Mouse (Mus musculus) heart, embryonic 12.5 days (tissue): Measurements from ENCODE around the gene Gabrb1. TPM values are rescaled to one million over a fixed set of nuclear protein-coding genes. Genes with fewer than 3 reads are reported as not detected.

Experiments
- ATAC-seq: fragments of 200-750 bp; cut with Nextera tagmentation; 2 replicates; pipeline ENCODE4 v1.8.0; 2017; ENCODE audit warnings: moderate TSS enrichment, moderate library complexity; ENCODE audit not compliant: insufficient number of reproducible peaks, low FRiP score
- H3K27ac ChIP-seq: fragments of 300-500 bp; sonication (generic); 2 replicates; pipeline ENCODE4 v1.5.1; 2016; ENCODE audit warnings: mild to moderate bottlenecking, moderate library complexity; ENCODE audit not compliant: poor library complexity, severe bottlenecking
- H3K27me3 ChIP-seq: fragments of 300-500 bp; sonication (generic); replicated peaks from 2 replicates; pipeline ENCODE4 v1.6.1; 2016; ENCODE audit warnings: mild to moderate bottlenecking, moderate library complexity
- H3K36me3 ChIP-seq: fragments of 300-500 bp; sonication (generic); 2 replicates; pipeline ENCODE4 v1.6.1; 2016; ENCODE audit warnings: mild to moderate bottlenecking, moderate library complexity
- H3K4me1 ChIP-seq: fragments of 300-500 bp; sonication (generic); replicated peaks from 2 replicates; pipeline ENCODE4 v1.6.1; 2016; ENCODE audit warnings: mild to moderate bottlenecking
- H3K4me2 ChIP-seq: fragments of 300-500 bp; sonication (generic); 2 replicates; pipeline ENCODE4 v1.6.1; 2016; ENCODE audit warnings: mild to moderate bottlenecking, moderate library complexity
- H3K4me3 ChIP-seq: fragments of 300-500 bp; sonication (generic); 2 replicates; pipeline ENCODE4 v1.5.1; 2016; ENCODE audit warnings: mild to moderate bottlenecking
- H3K9ac ChIP-seq: fragments of 300-500 bp; sonication (generic); 2 replicates; pipeline ENCODE4 v1.6.1; 2016; ENCODE audit warnings: mild to moderate bottlenecking, moderate library complexity
- H3K9me3 ChIP-seq: fragments of 300-500 bp; sonication (generic); replicated peaks from 2 replicates; pipeline ENCODE4 v1.6.1; 2016; ENCODE audit warnings: mild to moderate bottlenecking, moderate library complexity
- WGBS: fragments of 180-500 bp; shearing (Covaris S2); methylation state at CpG from one replicate; pipeline ENCODE4 v1.1.7; 2016; 5-methylcytosine and 5-hydroxymethylcytosine counted together
- polyA plus RNA-seq: library from polyadenylated mRNA; unstranded; fragments of >200 nt; fragmentation: Nextera tagmentation; extraction: Ambion mirVana; gene quantifications from 2 replicates; pipeline ENCODE4 v1.2.1, GENCODE M21; 2016

Gabrb1 gene
- polyA plus RNA-seq, 1 experiment from 2014 or later = 1.4 TPM

GRCm38 (mm10) chr5:71828996-71829395, 171.1 kb downstream of the Gabrb1 start:
- Histone ChIP-seq H3K9ac (no peak overlapping the region), H3K27me3 (no peaks in the 10 kb centered on the region), H3K9me3 (no peaks in the 10 kb centered on the region), H3K4me3 (no peak overlapping the region), H3K4me2 (no peak overlapping the region), H3K27ac (no peak overlapping the region), H3K36me3 (no peaks in the 10 kb centered on the region), H3K4me1 (no peaks in the 10 kb centered on the region)
- WGBS = 38% methylated on average over 1 of the region's 1 CpGs
- ATAC-seq = no peak

- Histone ChIP-seq H3K4me2 (no peak overlapping the region), H3K27ac (no peak overlapping the region), H3K36me3 (no peaks in the 10 kb centered on the region), H3K9ac (no peak overlapping the region), H3K27me3 (no peaks in the 10 kb centered on the region), H3K9me3 (no peaks in the 10 kb centered on the region), H3K4me3 (no peak overlapping the region), H3K4me1 (no peaks in the 10 kb centered on the region)
- no peak for ATAC-seq
- WGBS = 78% methylated on average over 2 of the region's 2 CpGs
Measured at GRCm38 (mm10) chr5:71830342-71830741, 172.4 kb downstream of the Gabrb1 start.

GRCm38 (mm10) chr5:71842241-71842640, 184.3 kb downstream of the Gabrb1 start:
- H3K9ac ChIP-seq = no peak overlapping the region
- no peak for ATAC-seq

GRCm38 (mm10) chr5:71898214-71898613, 240.3 kb downstream of the Gabrb1 start:
- Histone ChIP-seq H3K36me3 (no peaks in the 10 kb centered on the region), H3K4me3 (no peak overlapping the region), H3K9ac (no peak overlapping the region), H3K9me3 (no peaks in the 10 kb centered on the region), H3K27ac (no peak overlapping the region), H3K4me2 (no peak overlapping the region), H3K4me1 (no peaks in the 10 kb centered on the region), H3K27me3 (no peaks in the 10 kb centered on the region)
- no peak for ATAC-seq
- WGBS = 84% methylated on average over 2 of the region's 2 CpGs

More at GRCm38 (mm10) chr5:71842241-71842640, 184.3 kb downstream of the Gabrb1 start:
- H3K4me3 ChIP-seq = no peak overlapping the region
- no peaks in the 10 kb centered on the region for H3K9me3 ChIP-seq
- no peak overlapping the region for H3K27ac ChIP-seq
- H3K27me3 ChIP-seq = no peaks in the 10 kb centered on the region
- no peaks in the 10 kb centered on the region for H3K36me3 ChIP-seq
- H3K4me2 ChIP-seq = no peak overlapping the region
- H3K4me1 ChIP-seq = no peaks in the 10 kb centered on the region

- no peak overlapping the region for H3K9ac ChIP-seq
- H3K4me2 ChIP-seq = no peak overlapping the region
- no peaks in the 10 kb centered on the region for H3K4me1 ChIP-seq
- no peaks in the 10 kb centered on the region for H3K9me3 ChIP-seq
- 74% methylated on average over 7 of the region's 7 CpGs for WGBS
- no peaks in the 10 kb centered on the region for H3K36me3 ChIP-seq
- ATAC-seq = no peak
- H3K4me3 ChIP-seq = no peak overlapping the region
- no peak overlapping the region for H3K27ac ChIP-seq
- H3K27me3 ChIP-seq = no peaks in the 10 kb centered on the region
Measured at GRCm38 (mm10) chr5:71903399-71903798, 245.5 kb downstream of the Gabrb1 start.

- no peak for ATAC-seq
- Histone ChIP-seq H3K9ac (no peak overlapping the region), H3K4me3 (no peak overlapping the region), H3K27me3 (no peaks in the 10 kb centered on the region), H3K9me3 (no peaks in the 10 kb centered on the region), H3K36me3 (no peaks in the 10 kb centered on the region), H3K4me2 (no peak overlapping the region), H3K27ac (no peak overlapping the region), H3K4me1 (no peaks in the 10 kb centered on the region)
- WGBS = 61% methylated on average over 1 of the region's 1 CpGs
Measured at GRCm38 (mm10) chr5:71914028-71914427, 256.1 kb downstream of the Gabrb1 start.

DNA sequence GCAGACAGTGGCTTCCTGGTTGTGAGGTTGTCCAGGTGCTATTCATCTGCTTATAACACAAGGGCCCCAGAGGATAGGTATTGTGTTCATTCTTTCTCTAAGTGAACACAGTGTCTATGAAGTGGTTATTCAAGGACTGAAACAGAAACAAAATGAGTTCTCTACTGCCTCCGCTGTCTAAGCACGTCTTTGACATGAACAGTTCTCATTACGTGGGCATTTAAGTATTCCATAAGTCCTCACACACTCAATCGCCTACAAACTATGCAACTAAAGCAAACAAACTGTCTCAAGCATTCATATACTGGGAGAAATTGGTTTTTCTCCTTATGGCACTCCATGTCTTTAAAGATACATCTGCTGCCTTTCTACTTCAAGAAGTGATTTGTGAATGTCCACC, 257.8 kb downstream of the Gabrb1 start:
- Histone ChIP-seq H3K9me3 (no peaks in the 10 kb centered on the region), H3K36me3 (no peaks in the 10 kb centered on the region), H3K27me3 (no peaks in the 10 kb centered on the region), H3K4me3 (no peak overlapping the region), H3K4me1 (no peaks in the 10 kb centered on the region), H3K9ac (no peak overlapping the region), H3K27ac (no peak overlapping the region), H3K4me2 (no peak overlapping the region)
- WGBS = 85% methylated on average over 4 of the region's 4 CpGs
- ATAC-seq = no peak

GRCm38 (mm10) chr5:71917206-71917605, 259.3 kb downstream of the Gabrb1 start:
- H3K27ac ChIP-seq = no peak overlapping the region
- H3K4me1 ChIP-seq = no peaks in the 10 kb centered on the region
- no peak for ATAC-seq
- no peak overlapping the region for H3K4me3 ChIP-seq
- no peaks in the 10 kb centered on the region for H3K9me3 ChIP-seq
- H3K9ac ChIP-seq = no peak overlapping the region
- no peaks in the 10 kb centered on the region for H3K27me3 ChIP-seq
- no peaks in the 10 kb centered on the region for H3K36me3 ChIP-seq
- no peak overlapping the region for H3K4me2 ChIP-seq
- 79% methylated on average over 4 of the region's 4 CpGs for WGBS

DNA sequence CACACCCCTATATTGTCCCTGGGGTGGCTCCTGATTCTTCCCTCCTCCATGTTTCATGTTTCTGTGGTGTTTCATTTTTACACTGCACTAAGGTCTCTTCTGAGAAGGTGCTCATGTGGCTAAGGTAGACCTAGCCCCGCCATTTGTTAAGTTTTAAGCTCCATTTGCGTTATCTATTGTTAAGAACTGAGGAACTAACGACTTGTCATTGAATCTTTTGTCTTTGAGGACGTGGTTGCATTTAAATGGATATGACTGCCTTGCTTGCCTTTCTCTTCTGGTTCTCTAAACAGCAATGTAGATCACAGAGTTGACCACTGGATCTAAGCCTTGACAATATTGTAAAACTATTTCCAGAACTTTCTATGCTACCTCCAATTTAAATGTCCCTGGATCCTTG, 265.7 kb downstream of the Gabrb1 start:
- no peak overlapping the region for H3K4me3 ChIP-seq
- H3K9me3 ChIP-seq = no peaks in the 10 kb centered on the region
- H3K9ac ChIP-seq = no peak overlapping the region
- ATAC-seq = no peak
- no peaks in the 10 kb centered on the region for H3K4me1 ChIP-seq
- no peaks in the 10 kb centered on the region for H3K36me3 ChIP-seq
- WGBS = 58% methylated on average over 4 of the region's 4 CpGs
- H3K27ac ChIP-seq = no peak overlapping the region
- H3K4me2 ChIP-seq = no peak overlapping the region
- no peaks in the 10 kb centered on the region for H3K27me3 ChIP-seq

DNA sequence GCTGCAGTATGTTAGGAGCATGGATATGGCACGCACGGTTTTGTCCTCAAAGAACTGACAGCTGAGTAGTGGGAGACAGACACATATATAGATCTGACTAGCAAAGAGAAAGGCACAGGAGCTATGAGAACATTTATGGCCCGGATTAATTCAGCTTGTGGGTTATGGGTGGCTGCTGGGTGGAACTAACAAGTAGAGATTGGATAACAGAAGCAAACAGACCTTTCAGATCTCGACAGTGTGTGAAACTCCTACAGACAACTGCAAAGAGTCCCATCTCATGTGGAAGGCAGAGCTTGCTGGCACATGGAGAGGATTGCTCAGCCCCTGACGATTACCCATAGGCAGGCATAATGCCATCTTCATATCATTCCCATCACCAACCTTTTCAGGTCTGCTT, 268.4 kb downstream of the Gabrb1 start:
- H3K9me3 ChIP-seq = no peaks in the 10 kb centered on the region
- H3K4me3 ChIP-seq = no peak overlapping the region
- H3K27ac ChIP-seq = no peak overlapping the region
- H3K36me3 ChIP-seq = no peaks in the 10 kb centered on the region
- H3K4me1 ChIP-seq = no peaks in the 10 kb centered on the region
- WGBS = 73% methylated on average over 5 of the region's 5 CpGs
- H3K27me3 ChIP-seq = no peaks in the 10 kb centered on the region
- no peak overlapping the region for H3K9ac ChIP-seq
- ATAC-seq = no peak
- no peak overlapping the region for H3K4me2 ChIP-seq

GRCm38 (mm10) chr5:71930036-71930435, 272.1 kb downstream of the Gabrb1 start:
- Histone ChIP-seq H3K9ac (no peak overlapping the region), H3K27me3 (no peaks in the 10 kb centered on the region), H3K27ac (no peak overlapping the region), H3K4me2 (no peak overlapping the region), H3K9me3 (no peaks in the 10 kb centered on the region), H3K36me3 (no peaks in the 10 kb centered on the region), H3K4me3 (no peak overlapping the region), H3K4me1 (no peaks in the 10 kb centered on the region)
- 61% methylated on average over 2 of the region's 2 CpGs for WGBS
- no peak for ATAC-seq

- Histone ChIP-seq H3K36me3 (no peaks in the 10 kb centered on the region), H3K4me3 (no peak overlapping the region), H3K4me2 (no peak overlapping the region), H3K9ac (no peak overlapping the region), H3K4me1 (no peaks in the 10 kb centered on the region), H3K27ac (no peak overlapping the region), H3K27me3 (no peaks in the 10 kb centered on the region), H3K9me3 (no peaks in the 10 kb centered on the region)
- no peak for ATAC-seq
- 88% methylated on average over 1 of the region's 1 CpGs for WGBS
Measured at GRCm38 (mm10) chr5:71951398-71951797, 293.5 kb downstream of the Gabrb1 start.
